ENCODE assay signal across 14 mouse cellular contexts in genomic region chr5:65113323-65113722, GRCm38 (mm10). TPM values are rescaled to one million over a fixed set of nuclear protein-coding genes. Genes with fewer than 3 reads are reported as not detected.
A peak's percentile ranks its signal among the peaks of the same experiment; 100 is the strongest.
DNase-seq lines count a peak whose midpoint lies in the region; ATAC-seq lines count a peak whose summit lies in the region.
"Had no signal": no experiment of that assay in that cellular context is flagged by ENCODE, and none has a peak within 500 bp of the region (broad histone marks: within the 10 kb centered on the region; RNA-seq: fewer than 3 reads in every experiment).

No protein-coding gene starts in this region.

- no peak overlapping the region for H3K4me3 ChIP-seq in heart, embryonic 12.5 days
- H3K4me3 ChIP-seq in heart, embryonic 11.5 days (ENCODE audit: low read depth, low read length): no peak overlapping the region
- no peak overlapping the region for H3K4me3 ChIP-seq in liver, embryonic 12.5 days
- H3K4me3 ChIP-seq: forebrain, embryonic 10.5 days; intestine, embryonic 15.5 days; limb, embryonic 15.5 days; myocyte; stomach, embryonic 15.5 days had no signal

- peaks cover 27% of the 10 kb centered on the region for H3K4me1 ChIP-seq in heart, embryonic 12.5 days (replicated peaks)
- peaks cover 10% of the 10 kb centered on the region for H3K4me1 ChIP-seq in heart, embryonic 11.5 days (ENCODE audit: control insufficient read depth, insufficient read depth, low read length)
- H3K4me1 ChIP-seq in liver, embryonic 12.5 days: peaks cover 24% of the 10 kb centered on the region
- H3K4me1 ChIP-seq: intestine, embryonic 15.5 days; stomach, embryonic 15.5 days had no signal

- peak overlapping the region; percentile 43 for H3K27ac ChIP-seq in heart, embryonic 12.5 days (ENCODE audit: poor library complexity, severe bottlenecking)
- no peak overlapping the region for H3K27ac ChIP-seq in heart, embryonic 11.5 days (ENCODE audit: low read depth, low read length)
- H3K27ac ChIP-seq in liver, embryonic 12.5 days: no peak overlapping the region
- H3K27ac ChIP-seq: forebrain, embryonic 10.5 days; intestine, embryonic 15.5 days; limb, embryonic 15.5 days; stomach, embryonic 15.5 days had no signal

- peak; percentile 63 for DNase-seq in T-cell, adult 2 months (ENCODE audit: low spot score)
- peak; percentile 84 for DNase-seq in lung, postnatal 25 days (ENCODE audit: low spot score)
- no peak for DNase-seq in adrenal gland, postnatal 10 days
- no peak for DNase-seq in thymus, postnatal 14 days
- DNase-seq in right cerebral cortex, adult 2 months (ENCODE audit: low spot score in 2 of 2): no peak

- no peaks in the 10 kb centered on the region for H3K9me3 ChIP-seq in heart, embryonic 12.5 days (replicated peaks)
- H3K9me3 ChIP-seq in heart, embryonic 11.5 days (replicated peaks; ENCODE audit: control insufficient read depth, low read length): no peaks in the 10 kb centered on the region
- H3K9me3 ChIP-seq in liver, embryonic 12.5 days (replicated peaks): no peaks in the 10 kb centered on the region
- H3K9me3 ChIP-seq: forebrain, embryonic 10.5 days; intestine, embryonic 15.5 days; limb, embryonic 15.5 days; stomach, embryonic 15.5 days had no signal

- ATAC-seq in heart, embryonic 12.5 days (ENCODE audit: insufficient number of reproducible peaks, low FRiP score): peak; percentile 59; the same call in 1 of the 2 replicates
- no peak for ATAC-seq in heart, embryonic 11.5 days (replicated peaks; ENCODE audit: insufficient number of reproducible peaks, low FRiP score, low TSS enrichment)
- ATAC-seq in liver, embryonic 12.5 days: peak; percentile 55; the same call in 1 of the 2 replicates
- ATAC-seq: intestine, embryonic 15.5 days had no signal

- H3K9ac ChIP-seq in heart, embryonic 12.5 days: no peak overlapping the region
- no peak overlapping the region for H3K9ac ChIP-seq in heart, embryonic 11.5 days (ENCODE audit: low read depth, low read length)
- no peak overlapping the region for H3K9ac ChIP-seq in liver, embryonic 12.5 days
- H3K9ac ChIP-seq: intestine, embryonic 15.5 days; limb, embryonic 15.5 days; stomach, embryonic 15.5 days had no signal

- H3K27me3 ChIP-seq in heart, embryonic 12.5 days (replicated peaks): no peaks in the 10 kb centered on the region
- H3K27me3 ChIP-seq in heart, embryonic 11.5 days (ENCODE audit: control insufficient read depth, insufficient read depth, low read length): no peaks in the 10 kb centered on the region
- no peaks in the 10 kb centered on the region for H3K27me3 ChIP-seq in liver, embryonic 12.5 days (replicated peaks)
- H3K27me3 ChIP-seq: CH12.LX; intestine, embryonic 15.5 days; limb, embryonic 15.5 days; stomach, embryonic 15.5 days had no signal

- H3K4me2 ChIP-seq in heart, embryonic 12.5 days: no peak overlapping the region
- H3K4me2 ChIP-seq in heart, embryonic 11.5 days: no peak overlapping the region
- H3K4me2 ChIP-seq in liver, embryonic 12.5 days: peak overlapping the region; percentile 13; the same call in 1 of the 2 replicates
- H3K4me2 ChIP-seq: intestine, embryonic 15.5 days; limb, embryonic 15.5 days; stomach, embryonic 15.5 days had no signal

- 47% methylated on average over 6 of the region's 6 CpGs for WGBS in heart, embryonic 12.5 days
- WGBS in heart, embryonic 11.5 days (ENCODE audit: insufficient replicate concordance): 52% methylated on average over 6 of the region's 6 CpGs
- WGBS in liver, embryonic 12.5 days (ENCODE audit: insufficient replicate concordance): 34% methylated on average over 6 of the region's 6 CpGs

- peaks cover 18% of the 10 kb centered on the region for H3K36me3 ChIP-seq in heart, embryonic 12.5 days
- peaks cover 4% of the 10 kb centered on the region; the same call in 1 of the 2 replicates for H3K36me3 ChIP-seq in heart, embryonic 11.5 days (ENCODE audit: control insufficient read depth, insufficient read depth, low read length)
- 0 out of 2 replicates have a peak, but pooled peaks cover 4% of the 10 kb centered on the region for H3K36me3 ChIP-seq in liver, embryonic 12.5 days
- H3K36me3 ChIP-seq: intestine, embryonic 15.5 days had no signal

RNA-seq across cellular contexts. Expression of gene Klhl5, which starts 6.0 kb away (rescaled TPM):
- 18.8 and 21.5 TPM in 2 replicates for polyA plus RNA-seq in heart, embryonic 12.5 days (2016; fragmentation: Nextera tagmentation; extraction: Ambion mirVana)
- 13.3 and 17.7 TPM in 2 replicates for polyA plus RNA-seq in heart, embryonic 11.5 days (2014; fragmentation: Nextera tagmentation; extraction: Ambion mirVana)
- 6.9 and 8.0 TPM in 2 replicates for polyA plus RNA-seq in liver, embryonic 12.5 days (2016; fragmentation: Nextera tagmentation; extraction: Ambion mirVana)
- 10 to 100 TPM; 46.9 to 56.9 TPM for total RNA-seq in adrenal gland, postnatal 10 days (2021)

RNA-seq across cellular contexts. Expression of gene Tmem156, which starts 21.4 kb away (rescaled TPM):
- 0.27 TPM in 1 of 2 replicates, not detected in the other for polyA plus RNA-seq in heart, embryonic 12.5 days (2016; fragmentation: Nextera tagmentation; extraction: Ambion mirVana)
- polyA plus RNA-seq in heart, embryonic 11.5 days (2014; fragmentation: Nextera tagmentation; extraction: Ambion mirVana): 0.15 TPM in 1 of 2 replicates, not detected in the other
- polyA plus RNA-seq in liver, embryonic 12.5 days (2016; fragmentation: Nextera tagmentation; extraction: Ambion mirVana): 0.39 and 0.41 TPM in 2 replicates
- under 1 TPM; 0.57 to 0.67 TPM for total RNA-seq in adrenal gland, postnatal 10 days (2021)
- polyA plus RNA-seq: forebrain, embryonic 10.5 days had no signal

Comparison
In these comparisons a context has a peak if more than half of its experiments do, and no peak if none do; other contexts are left out.
1. DNase-seq: peak in T-cell, adult 2 months (single experiment) and lung, postnatal 25 days (single experiment); none in adrenal gland, postnatal 10 days (single experiment), thymus, postnatal 14 days (single experiment) and right cerebral cortex, adult 2 months (0 of 2).